Mouse (Mus musculus) kidney, adult 2 months (tissue): ENCODE measurements around the gene Zbtb8b.

ENCODE experiments used
- CTCF ChIP-seq: fragments of 200-500 bp; conservative IDR thresholded peaks from 2 replicates; pipeline ENCODE4 v1.5.1; 2011; ENCODE audit warnings: low read depth, mild to moderate bottlenecking, control low read depth, low read length, moderate library complexity, mixed read lengths; ENCODE audit not compliant: insufficient read depth, insufficient read length
- POLR2A ChIP-seq: fragments of 200-500 bp; IDR thresholded peaks from one replicate; pipeline ENCODE4 v1.6.1; 2011; ENCODE audit warnings: low read depth, low read length, control low read depth

DNA sequence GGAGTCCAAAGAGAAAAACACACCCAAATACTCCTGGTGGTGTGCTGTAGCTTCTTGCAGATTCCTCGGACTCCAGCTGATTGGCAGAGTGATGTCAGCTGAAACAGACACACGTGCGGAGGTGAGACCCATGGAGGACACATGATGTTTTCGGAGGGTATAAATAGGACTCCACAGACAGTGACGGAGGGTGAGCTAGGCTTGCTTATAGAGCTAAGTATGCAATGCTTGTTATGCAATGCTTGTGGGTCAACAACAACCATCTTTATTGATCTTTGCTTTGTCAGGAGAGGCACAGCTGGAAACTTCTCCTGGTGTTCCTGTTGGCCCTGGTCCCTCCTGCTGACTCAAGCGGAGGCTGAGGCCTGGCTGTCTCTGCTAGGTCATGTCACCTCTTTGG lies 8.1 kb upstream of the Zbtb8b start:
- no peak for TF ChIP-seq CTCF
- no peak for TF ChIP-seq POLR2A
